Mouse (Mus musculus) splenic B cell, adult 2 months (primary cell): ENCODE data around the gene Sh3gl2.

Experiments
- DNase-seq: peaks from one replicate; pipeline ENCODE4 v3.0.0-alpha.2; 2011; ENCODE audit warnings: low read depth, low spot score
- H3K27me3 ChIP-seq: 2 replicates; pipeline ENCODE4 v1.6.1; 2012; ENCODE audit warnings: mild to moderate bottlenecking, low read length, moderate library complexity, mixed read lengths; ENCODE audit not compliant: control insufficient read depth, poor library complexity, insufficient read depth, severe bottlenecking
- H3K36me3 ChIP-seq: 2 replicates; pipeline ENCODE4 v1.6.1; 2012; ENCODE audit warnings: mild to moderate bottlenecking, low read length, moderate library complexity, mixed read lengths; ENCODE audit not compliant: control insufficient read depth, poor library complexity, insufficient read depth, severe bottlenecking

Gene Sh3gl2

DNA sequence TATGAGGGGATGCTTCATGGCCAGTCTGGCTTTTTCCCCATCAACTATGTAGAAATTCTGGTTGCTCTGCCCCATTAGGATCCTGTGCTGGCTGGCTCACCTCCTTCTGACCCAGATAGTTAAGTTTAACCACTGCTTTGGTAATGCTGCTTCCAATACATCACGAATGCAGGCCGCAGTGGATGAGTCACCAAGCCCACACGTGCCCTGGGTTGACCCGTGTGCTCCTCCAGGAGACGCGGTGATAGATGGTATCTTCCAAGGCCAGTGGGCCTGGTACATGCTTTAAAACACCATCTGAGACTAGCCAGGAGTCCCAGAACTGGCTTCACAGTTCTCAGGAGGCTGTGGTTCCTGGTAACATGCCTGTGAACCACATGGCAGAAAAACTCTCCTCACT is 182.8 kb downstream of the Sh3gl2 start:
- no peak for DNase-seq
- no peaks in the 10 kb centered on the region for H3K36me3 ChIP-seq
- no peaks in the 10 kb centered on the region for H3K27me3 ChIP-seq

DNA sequence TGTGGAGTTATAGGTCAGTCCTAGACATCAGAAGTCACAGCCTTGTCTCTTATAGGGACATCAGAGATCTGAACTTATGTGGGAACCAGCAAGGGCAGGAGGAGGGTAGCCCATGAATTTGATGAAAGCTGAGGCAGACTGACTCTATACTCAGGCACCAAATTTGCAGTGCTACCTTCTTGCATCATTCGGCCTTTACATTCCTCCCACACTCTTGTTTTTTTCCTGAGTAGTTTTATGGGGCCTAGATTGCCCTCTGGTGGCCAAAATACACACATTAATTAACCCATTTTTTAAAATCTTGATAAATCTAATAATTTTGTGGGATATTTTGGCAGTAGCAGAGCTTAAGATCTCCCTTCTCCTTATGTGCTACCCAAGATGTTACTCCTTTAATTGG is 186.9 kb downstream of the Sh3gl2 start:
- no peaks in the 10 kb centered on the region; the same call in 1 of the 2 replicates for H3K27me3 ChIP-seq
- H3K36me3 ChIP-seq = no peaks in the 10 kb centered on the region
- DNase-seq = no peak

DNA sequence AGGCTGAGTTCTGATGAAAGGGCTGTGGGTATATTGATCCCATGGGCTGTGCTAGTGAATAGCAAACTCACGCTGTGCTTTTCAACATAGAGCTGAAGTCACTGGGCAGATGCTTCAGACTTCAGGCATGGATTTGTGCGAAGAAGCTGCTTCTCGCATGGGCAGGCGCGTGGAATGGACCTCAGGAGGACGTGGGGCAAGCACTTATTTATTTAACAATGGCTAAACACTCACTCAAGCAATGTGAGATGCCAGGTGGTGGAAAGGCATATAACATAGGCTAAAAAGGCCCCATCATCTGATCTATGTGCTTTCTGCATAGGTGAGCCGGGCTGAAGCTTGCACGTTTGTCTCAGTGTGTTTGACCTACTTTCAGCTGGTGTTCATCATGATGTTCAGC is 193.8 kb downstream of the Sh3gl2 start:
- H3K27me3 ChIP-seq = no peaks in the 10 kb centered on the region; the same call in 1 of the 2 replicates
- no peaks in the 10 kb centered on the region for H3K36me3 ChIP-seq
- no peak for DNase-seq

DNA sequence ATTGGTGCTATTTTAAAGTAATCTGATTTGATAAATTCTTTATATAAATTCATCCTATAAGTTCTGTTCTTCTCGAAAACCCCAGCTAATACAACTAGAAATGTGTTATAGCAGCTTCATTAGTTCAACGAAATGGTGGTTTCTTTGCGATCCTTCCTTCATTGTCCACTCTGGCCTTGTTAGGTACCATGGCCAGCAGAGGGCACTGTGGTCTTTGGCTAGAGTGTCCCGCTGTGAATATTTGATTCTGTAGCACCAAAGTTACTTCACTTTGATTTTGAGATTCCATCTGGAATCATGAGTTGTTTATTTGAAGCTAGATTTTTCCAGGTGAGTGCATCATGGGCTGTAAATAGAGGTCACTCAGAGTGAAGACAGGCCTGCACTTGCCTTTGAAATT is 197.9 kb downstream of the Sh3gl2 start:
- peak; percentile 2 for DNase-seq
- H3K27me3 ChIP-seq = no peaks in the 10 kb centered on the region
- H3K36me3 ChIP-seq = no peaks in the 10 kb centered on the region

DNA sequence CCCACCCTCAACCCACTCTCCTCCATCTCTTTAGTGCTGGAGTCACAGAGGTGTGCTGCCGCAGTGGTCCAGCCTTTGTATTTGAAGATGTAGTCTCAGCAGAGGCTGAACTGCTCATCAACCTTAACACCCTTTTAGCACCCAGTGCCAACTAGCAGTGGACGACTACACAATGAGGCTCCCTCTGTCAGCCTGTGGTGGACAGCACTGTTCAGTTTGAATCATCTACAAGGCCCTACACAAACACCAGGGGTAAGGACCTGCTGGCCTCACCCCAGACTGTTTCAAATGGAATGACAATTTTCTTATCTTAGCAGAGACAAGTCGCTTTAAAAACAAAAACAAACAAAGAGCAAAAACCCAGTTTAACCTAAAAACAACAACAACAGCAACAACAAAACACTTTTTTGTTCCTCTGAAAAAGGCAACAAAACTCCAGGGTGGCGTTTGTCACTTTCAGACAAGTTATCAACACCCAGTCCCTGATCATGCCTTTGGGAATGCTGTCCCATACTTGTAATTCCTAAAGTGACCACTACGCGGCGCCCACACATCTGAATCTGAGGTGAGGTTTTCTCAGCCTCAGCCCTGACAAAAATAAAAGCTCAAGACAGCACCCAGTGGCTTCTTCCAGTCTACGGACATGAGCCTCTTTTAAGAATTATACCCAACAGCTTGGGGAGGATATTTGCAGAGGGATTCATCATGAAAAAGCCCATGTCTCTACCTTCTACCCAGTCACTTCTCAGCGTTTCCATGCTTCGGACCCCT is 199.7 kb downstream of the Sh3gl2 start:
- peak; percentile 1 for DNase-seq
- no peaks in the 10 kb centered on the region for H3K36me3 ChIP-seq

DNA sequence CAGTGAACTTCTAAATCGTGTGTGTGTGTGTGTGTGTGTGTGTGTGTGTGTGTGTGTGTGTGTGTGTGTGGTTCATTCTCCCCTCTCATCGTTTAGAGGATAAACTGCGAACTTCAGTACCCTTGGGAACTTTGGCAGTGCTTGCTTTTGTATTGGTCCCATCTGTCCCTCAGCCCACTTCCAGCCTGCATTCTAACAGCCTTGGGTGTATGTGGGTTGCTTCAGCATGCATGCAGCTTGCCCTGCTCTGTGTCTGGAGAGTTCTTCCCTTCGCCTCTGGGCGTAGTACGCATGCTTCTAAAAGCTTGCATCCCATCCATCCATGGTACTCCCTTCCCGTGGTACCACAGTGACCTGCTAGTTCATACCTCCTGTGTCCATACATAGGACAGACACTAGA is 200.3 kb downstream of the Sh3gl2 start:
- H3K36me3 ChIP-seq = no peaks in the 10 kb centered on the region

More for the DNA sequence above, 199.7 kb downstream of the Sh3gl2 start:
- H3K27me3 ChIP-seq = no peaks in the 10 kb centered on the region

DNA sequence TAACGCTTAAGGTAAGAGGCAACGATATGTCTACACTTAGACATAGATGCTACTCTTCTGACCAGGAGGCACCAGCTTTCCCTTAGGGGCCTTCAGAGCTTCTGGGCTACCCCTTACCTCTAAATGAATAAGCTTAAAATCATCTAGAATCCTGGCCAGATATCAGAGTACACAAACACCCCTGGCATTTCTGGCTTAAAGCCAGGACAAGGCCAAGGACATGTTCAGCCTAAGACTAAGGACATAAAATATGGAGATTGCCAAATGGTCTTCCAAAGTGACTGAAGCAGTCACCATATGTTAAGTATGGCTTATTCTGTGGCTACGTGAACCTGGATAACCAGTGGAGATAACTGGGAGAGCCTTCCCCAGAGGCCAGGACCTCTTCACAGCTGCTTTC is 211.5 kb downstream of the Sh3gl2 start:
- no peak for DNase-seq
- no peaks in the 10 kb centered on the region for H3K27me3 ChIP-seq
- H3K36me3 ChIP-seq = no peaks in the 10 kb centered on the region

More for the DNA sequence above, 200.3 kb downstream of the Sh3gl2 start:
- H3K27me3 ChIP-seq = no peaks in the 10 kb centered on the region
- DNase-seq = no peak

DNA sequence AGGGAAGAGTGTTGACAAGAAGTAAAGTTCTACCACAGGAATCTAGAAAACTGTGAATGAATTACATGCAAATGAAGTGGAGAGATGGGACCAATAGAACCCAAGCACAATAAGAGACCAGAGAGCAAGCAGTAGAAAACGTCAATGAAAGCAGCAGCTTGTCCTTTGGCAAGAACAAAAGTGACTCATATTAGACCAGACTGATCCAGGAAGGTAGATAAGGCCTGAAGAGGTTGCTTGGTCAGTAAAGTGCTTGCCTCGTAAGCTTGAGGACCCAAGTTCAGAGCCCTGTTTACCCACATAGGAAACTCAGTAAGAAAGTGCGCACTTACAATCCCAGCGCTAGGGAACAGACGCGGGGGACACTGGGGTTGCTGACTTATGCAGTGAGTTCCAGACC is 215.5 kb downstream of the Sh3gl2 start:
- no peaks in the 10 kb centered on the region for H3K36me3 ChIP-seq
- no peak for DNase-seq
- no peaks in the 10 kb centered on the region for H3K27me3 ChIP-seq

DNA sequence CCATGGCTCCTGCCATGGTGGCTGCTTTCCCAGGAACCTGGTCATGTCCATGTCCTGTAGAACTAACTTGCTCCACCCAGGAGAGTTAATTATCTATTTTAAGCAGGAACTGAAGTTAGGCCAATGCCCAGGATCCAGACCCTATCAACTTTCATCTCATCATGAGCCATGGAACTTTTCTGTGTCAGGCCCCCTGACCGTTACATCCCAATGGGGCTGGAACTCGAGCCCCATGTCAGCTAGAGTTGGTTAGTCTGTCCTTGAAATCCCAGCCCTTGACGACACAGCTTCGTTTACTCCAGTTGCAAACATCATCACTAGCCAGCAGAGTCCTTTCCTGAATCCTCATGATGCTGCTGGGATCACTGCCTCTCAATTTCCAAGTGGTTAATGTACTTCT is 221.3 kb downstream of the Sh3gl2 start:
- H3K27me3 ChIP-seq = no peaks in the 10 kb centered on the region
- no peak for DNase-seq
- H3K36me3 ChIP-seq = no peaks in the 10 kb centered on the region

DNA sequence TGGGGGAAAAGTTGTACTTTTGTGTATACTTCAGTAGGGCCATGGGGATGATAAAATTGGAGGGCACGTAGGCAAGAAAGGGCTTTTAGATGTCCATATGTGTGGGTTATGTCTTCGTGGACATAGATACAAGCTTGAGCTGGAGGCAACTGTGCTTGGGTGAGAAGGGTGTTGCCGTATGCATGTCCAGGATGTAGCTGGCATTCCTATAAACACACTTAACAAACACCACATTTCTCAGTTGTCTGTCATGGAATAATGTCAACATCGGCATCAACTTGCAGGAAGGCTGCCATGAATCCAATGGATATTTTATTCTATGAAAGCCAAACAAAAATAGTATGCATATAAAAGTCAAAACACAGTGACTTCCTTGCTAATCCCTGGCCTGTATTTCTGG is 227.9 kb downstream of the Sh3gl2 start:
- H3K36me3 ChIP-seq = no peaks in the 10 kb centered on the region
- no peaks in the 10 kb centered on the region for H3K27me3 ChIP-seq
- DNase-seq = no peak

DNA sequence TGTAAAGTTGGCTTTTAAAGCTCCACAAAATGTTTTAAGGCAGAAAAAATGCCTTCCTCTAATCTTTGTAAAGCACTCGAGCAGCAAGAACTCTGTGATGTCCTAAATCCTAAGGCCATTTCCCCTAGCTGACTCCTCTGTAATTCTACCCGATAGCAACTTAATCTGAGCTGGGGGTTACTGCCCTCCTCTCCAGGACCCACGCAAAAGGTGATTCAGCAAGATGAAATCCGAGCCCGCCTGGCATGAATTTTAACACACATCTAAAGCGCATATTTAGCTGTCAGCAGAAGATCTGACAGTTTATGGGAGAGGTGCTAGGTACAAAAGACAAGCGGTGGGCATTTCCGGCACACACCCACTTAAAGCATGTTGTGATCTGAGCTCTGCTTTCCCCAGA is 229.8 kb downstream of the Sh3gl2 start:
- no peaks in the 10 kb centered on the region for H3K27me3 ChIP-seq
- DNase-seq = no peak
- H3K36me3 ChIP-seq = no peaks in the 10 kb centered on the region

DNA sequence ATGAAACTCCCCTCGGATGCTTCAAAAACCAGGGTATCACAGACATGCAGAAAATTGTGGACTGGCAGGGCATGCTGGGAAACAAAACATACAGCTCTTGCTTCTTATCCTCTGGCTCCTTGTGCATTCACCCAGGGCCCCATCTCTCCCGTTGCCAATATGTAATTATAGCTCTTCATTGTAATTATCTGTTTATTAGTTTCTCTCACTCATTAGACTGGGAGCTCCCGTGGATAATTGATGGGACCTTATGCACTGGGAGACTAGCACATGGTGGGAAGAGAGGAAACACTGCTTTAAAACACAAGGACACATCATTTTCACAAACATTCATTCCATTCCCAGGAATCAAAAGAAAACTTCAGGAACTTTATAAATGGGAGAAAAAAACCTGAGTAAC is 233.9 kb downstream of the Sh3gl2 start:
- Histone ChIP-seq H3K36me3 (no peaks in the 10 kb centered on the region), H3K27me3 (no peaks in the 10 kb centered on the region)
- DNase-seq = no peak

DNA sequence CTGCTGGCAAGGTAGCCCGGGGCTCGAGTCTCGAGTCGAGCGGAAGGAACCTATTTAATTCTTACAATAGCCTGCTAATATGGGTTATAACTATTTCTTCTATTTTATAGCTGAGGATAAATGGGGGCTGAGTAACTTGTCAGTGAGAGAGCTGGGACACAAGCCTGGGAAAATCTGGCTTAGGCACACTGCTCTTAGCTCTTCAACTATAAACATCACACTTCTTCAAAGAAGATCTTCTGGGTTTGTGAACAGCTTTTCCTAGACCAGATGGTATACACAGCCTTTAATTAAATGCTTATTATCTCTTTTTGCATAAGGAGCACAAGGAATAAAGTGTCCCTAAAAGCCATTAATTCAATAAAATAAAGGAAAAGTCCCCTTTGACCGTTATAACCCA is 278.7 kb downstream of the Sh3gl2 start:
- Histone ChIP-seq H3K27me3 (no peaks in the 10 kb centered on the region), H3K36me3 (no peaks in the 10 kb centered on the region)
- DNase-seq = no peak

DNA sequence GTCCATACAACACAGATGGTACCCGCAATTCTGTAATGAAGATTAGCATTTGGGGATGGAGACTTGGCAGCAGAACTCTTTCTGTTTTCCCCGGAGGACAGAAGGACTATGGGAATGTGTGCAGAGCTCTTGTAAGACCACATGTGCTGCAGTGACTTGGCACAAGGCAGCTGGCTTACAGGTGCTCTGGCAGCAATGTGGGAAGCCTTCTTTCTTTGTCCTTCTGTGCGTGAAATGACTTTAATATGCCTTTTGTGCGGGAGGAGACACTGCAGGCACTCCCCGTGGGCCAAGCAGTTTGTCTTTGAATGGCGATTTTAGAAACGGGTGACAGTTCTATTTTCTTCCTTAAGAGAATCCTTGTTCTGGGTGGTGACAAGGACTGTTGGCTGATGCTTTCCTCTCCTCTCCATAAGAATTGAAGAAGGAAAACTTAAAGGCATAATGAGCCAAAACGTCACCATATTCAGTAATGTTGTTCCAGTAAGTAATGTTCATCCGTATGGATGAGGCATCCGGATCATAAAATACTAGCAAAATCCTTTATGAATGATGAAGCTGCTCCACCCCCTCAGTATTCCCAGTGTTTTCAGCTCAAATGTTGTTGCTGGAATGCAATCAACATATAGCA is 281.5 kb downstream of the Sh3gl2 start:
- DNase-seq = no peak
- Histone ChIP-seq H3K27me3 (no peaks in the 10 kb centered on the region), H3K36me3 (no peaks in the 10 kb centered on the region)

DNA sequence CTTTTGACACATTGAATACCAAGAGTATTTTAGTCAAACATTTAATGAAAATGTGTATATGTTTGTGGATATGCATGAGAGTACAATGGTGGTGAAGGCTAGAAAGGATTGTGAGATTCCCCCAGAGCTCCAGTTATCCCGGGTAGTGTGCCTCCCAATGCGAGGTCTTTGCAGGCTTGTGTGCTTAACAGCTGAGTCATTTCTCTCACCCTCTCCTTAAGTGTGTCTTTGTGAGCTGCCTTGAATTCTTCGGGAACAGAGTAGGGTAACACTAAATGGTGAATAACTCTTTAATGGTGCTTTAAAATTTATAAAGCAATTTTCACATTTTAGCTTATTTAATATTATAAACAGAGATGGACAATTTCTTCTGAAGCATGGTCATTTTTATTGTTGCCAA is 300.8 kb downstream of the Sh3gl2 start:
- H3K36me3 ChIP-seq = no peaks in the 10 kb centered on the region
- DNase-seq = no peak
- no peaks in the 10 kb centered on the region for H3K27me3 ChIP-seq

DNA sequence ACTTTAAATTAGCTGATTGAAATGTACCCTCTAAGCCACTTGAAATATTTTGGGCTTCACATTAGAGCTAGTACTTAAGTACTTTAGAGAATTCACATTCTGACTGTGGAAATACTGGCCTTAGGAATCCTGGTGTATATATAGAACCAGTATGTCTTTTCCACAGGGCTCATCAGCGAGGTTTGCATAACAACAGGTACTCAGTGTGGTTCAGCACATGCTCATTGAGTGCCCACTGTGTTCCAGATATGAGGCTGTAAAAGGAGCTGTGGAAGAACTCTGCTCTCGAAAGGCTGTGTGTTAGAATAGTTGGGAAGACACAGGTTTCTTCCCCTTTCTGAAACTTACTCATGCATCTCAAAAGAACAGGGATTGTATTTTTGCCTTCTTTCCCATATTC is 302.1 kb downstream of the Sh3gl2 start:
- Histone ChIP-seq H3K36me3 (no peaks in the 10 kb centered on the region), H3K27me3 (no peaks in the 10 kb centered on the region)
- DNase-seq = no peak
